Mouse (Mus musculus) frontal cortex, postnatal 36 days (tissue): ENCODE results near the gene Pdpr.
"Not testable (repeated sequence)": the region's sequence is repeated elsewhere in the genome, so short reads cannot be mapped to it uniquely, and the experiment has no call there.

ENCODE experiments used
- DNase-seq, 2 experiments: peaks; one replicate each; pipeline ENCODE4 v3.0.0; 2022; ENCODE audit warnings: low spot score in 2 of 2

Gene Pdpr

GRCm38 (mm10) chr8:111093865-111094718, at the start of gene Pdpr:
Gene Pdpr (plus strand): TSS chr8:111094630.
- DNase-seq: peak; percentile 91 to 93

GRCm38 (mm10) chr8:111048694-111049093, 45.7 kb upstream of the Pdpr start:
- DNase-seq: no peak

- DNase-seq: no peak
Measured at GRCm38 (mm10) chr8:111049106-111049505, 45.3 kb upstream of the Pdpr start.

GRCm38 (mm10) chr8:111053827-111054518, 40.5 kb upstream of the Pdpr start:
- DNase-seq: no peak

GRCm38 (mm10) chr8:111055031-111055634, 39.3 kb upstream of the Pdpr start:
- DNase-seq: no peak

- DNase-seq: no peak
Measured at GRCm38 (mm10) chr8:111055661-111056060, 38.8 kb upstream of the Pdpr start.

- peak; percentile 90 to 94 for DNase-seq
Measured at GRCm38 (mm10) chr8:111056158-111056663, 38.2 kb upstream of the Pdpr start, which contains the start of gene Exosc6. Gene Exosc6 (plus strand): TSS chr8:111056339.

- DNase-seq: peak in 1 of 2 experiments; percentile 42
Measured at GRCm38 (mm10) chr8:111056691-111057293, 37.6 kb upstream of the Pdpr start.

GRCm38 (mm10) chr8:111058946-111059572, 35.4 kb upstream of the Pdpr start:
- DNase-seq: no peak

- DNase-seq: no peak
Measured at GRCm38 (mm10) chr8:111061688-111062071, 32.8 kb upstream of the Pdpr start.

GRCm38 (mm10) chr8:111062072-111062757, 32.2 kb upstream of the Pdpr start:
- DNase-seq: peak; percentile 98

GRCm38 (mm10) chr8:111062893-111063292, 31.5 kb upstream of the Pdpr start:
- no peak for DNase-seq

- DNase-seq: no peak
Measured at GRCm38 (mm10) chr8:111066308-111066707, 28.1 kb upstream of the Pdpr start.

- DNase-seq: no peak
Measured at GRCm38 (mm10) chr8:111067439-111067838, 27.0 kb upstream of the Pdpr start.

- DNase-seq: not testable (repeated sequence)
Measured at GRCm38 (mm10) chr8:111068660-111069059, 25.8 kb upstream of the Pdpr start.

GRCm38 (mm10) chr8:111075926-111076325, 18.5 kb upstream of the Pdpr start:
- DNase-seq: peak; percentile 58 to 70

- no peak for DNase-seq
Measured at GRCm38 (mm10) chr8:111079461-111079860, 15.0 kb upstream of the Pdpr start.

- no peak for DNase-seq
Measured at GRCm38 (mm10) chr8:111079861-111080271, 14.6 kb upstream of the Pdpr start.

- DNase-seq: no peak
Measured at GRCm38 (mm10) chr8:111081580-111082258, 12.7 kb upstream of the Pdpr start.

GRCm38 (mm10) chr8:111083936-111084335, 10.5 kb upstream of the Pdpr start:
- not testable (repeated sequence) for DNase-seq
